Mouse (Mus musculus): Measurements from ENCODE around the gene Ulk4. TPM values are rescaled to one million over a fixed set of nuclear protein-coding genes. Genes with fewer than 3 reads are reported as not detected.
"Not testable (repeated sequence)": the region's sequence is repeated elsewhere in the genome, so short reads cannot be mapped to it uniquely, and the experiment has no call there.

Gene Ulk4
- polyA plus RNA-seq, 1 experiment from 2014 or later = 75.1 TPM

GRCm38 (mm10) chr9:121059286-121059685 lies 217.7 kb downstream of the Ulk4 start:
- Histone ChIP-seq H3K9ac (ENCODE audit: low read depth, low read length) (no peak overlapping the region), H3K9me3 (ENCODE audit: control insufficient read depth, low read length) (no peaks in the 10 kb centered on the region), H3K4me2 (no peak overlapping the region), H3K36me3 (ENCODE audit: control insufficient read depth, insufficient read depth, low read length) (no peaks in the 10 kb centered on the region), H3K4me1 (replicated peaks; ENCODE audit: control insufficient read depth, insufficient read depth, low read length) (no peaks in the 10 kb centered on the region; the same call in 1 of the 2 replicates), H3K4me3 (ENCODE audit: low read depth, low read length) (no peak overlapping the region), H3K27me3 (replicated peaks; ENCODE audit: control insufficient read depth, insufficient read depth, low read length) (no peaks in the 10 kb centered on the region), H3K27ac (ENCODE audit: low read depth, low read length) (no peak overlapping the region)
- DNase-seq (ENCODE audit: low spot score) = no peak
- 91% methylated on average over 3 of the region's 3 CpGs for WGBS
- 0 out of 2 replicates have a peak, but pooled peaks have one; percentile 36 for ATAC-seq (replicated peaks; ENCODE audit: low FRiP score)

DNA sequence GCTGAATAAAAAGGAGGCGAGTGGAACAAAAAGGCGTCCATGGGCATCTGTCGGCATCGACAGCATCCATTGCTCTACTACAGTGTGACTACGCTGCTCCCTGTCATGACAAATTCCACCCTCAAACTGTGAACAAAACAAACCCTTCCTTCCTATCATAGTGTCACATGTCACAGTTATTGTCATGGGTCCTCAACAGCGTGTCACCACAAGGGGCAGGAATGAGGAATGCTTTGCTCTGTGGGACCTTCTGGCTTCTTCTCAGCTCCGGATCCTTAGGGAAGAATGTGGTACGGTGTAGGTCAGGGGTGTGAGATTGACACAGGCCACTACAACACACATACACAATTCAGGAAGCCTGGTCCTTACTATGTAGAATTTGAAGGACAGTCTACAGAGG lies 218.5 kb downstream of the Ulk4 start:
- Histone ChIP-seq H3K36me3 (ENCODE audit: control insufficient read depth, insufficient read depth, low read length) (no peaks in the 10 kb centered on the region), H3K4me1 (replicated peaks; ENCODE audit: control insufficient read depth, insufficient read depth, low read length) (no peaks in the 10 kb centered on the region; the same call in 1 of the 2 replicates), H3K9me3 (ENCODE audit: control insufficient read depth, low read length) (no peaks in the 10 kb centered on the region), H3K27ac (ENCODE audit: low read depth, low read length) (no peak overlapping the region), H3K4me3 (ENCODE audit: low read depth, low read length) (no peak overlapping the region), H3K4me2 (no peak overlapping the region), H3K27me3 (replicated peaks; ENCODE audit: control insufficient read depth, insufficient read depth, low read length) (no peaks in the 10 kb centered on the region), H3K9ac (ENCODE audit: low read depth, low read length) (no peak overlapping the region)
- ATAC-seq (replicated peaks; ENCODE audit: low FRiP score) (no peak), DNase-seq (ENCODE audit: low spot score) (no peak)
- WGBS = 84% methylated on average over 8 of the region's 8 CpGs

DNA sequence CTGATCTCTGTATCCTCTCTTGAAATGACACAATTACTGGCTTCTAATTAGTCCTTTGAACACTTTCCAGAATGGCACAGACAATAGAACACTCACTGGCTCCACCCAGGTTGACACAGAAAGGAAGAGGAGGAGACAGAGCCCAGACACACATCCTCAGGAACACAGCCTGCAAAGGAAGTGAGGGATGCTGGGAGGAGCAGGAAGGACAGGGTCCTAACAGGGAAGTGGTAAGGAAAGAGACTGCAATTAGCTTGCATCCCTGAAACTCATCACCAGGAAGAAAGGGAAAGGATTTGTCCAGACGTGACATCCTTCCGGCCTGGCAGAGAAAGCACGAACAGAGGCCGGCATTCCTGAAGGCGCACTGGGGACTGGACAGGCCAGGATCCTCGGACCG lies 218.9 kb downstream of the Ulk4 start:
- H3K9ac ChIP-seq (ENCODE audit: low read depth, low read length) = no peak overlapping the region
- H3K9me3 ChIP-seq (ENCODE audit: control insufficient read depth, low read length) = no peaks in the 10 kb centered on the region
- no peak overlapping the region for H3K27ac ChIP-seq (ENCODE audit: low read depth, low read length)
- H3K4me2 ChIP-seq = no peak overlapping the region
- 89% methylated on average over 7 of the region's 7 CpGs for WGBS
- no peaks in the 10 kb centered on the region for H3K27me3 ChIP-seq (replicated peaks; ENCODE audit: control insufficient read depth, insufficient read depth, low read length)
- no peaks in the 10 kb centered on the region; the same call in 1 of the 2 replicates for H3K4me1 ChIP-seq (replicated peaks; ENCODE audit: control insufficient read depth, insufficient read depth, low read length)
- no peak overlapping the region for H3K4me3 ChIP-seq (ENCODE audit: low read depth, low read length)
- DNase-seq (ENCODE audit: low spot score) (no peak), ATAC-seq (replicated peaks; ENCODE audit: low FRiP score) (no peak)
- H3K36me3 ChIP-seq (ENCODE audit: control insufficient read depth, insufficient read depth, low read length) = no peaks in the 10 kb centered on the region

- H3K36me3 ChIP-seq (ENCODE audit: control insufficient read depth, insufficient read depth, low read length) = no peaks in the 10 kb centered on the region
- H3K27me3 ChIP-seq (replicated peaks; ENCODE audit: control insufficient read depth, insufficient read depth, low read length) = no peaks in the 10 kb centered on the region
- no peak overlapping the region for H3K4me3 ChIP-seq (ENCODE audit: low read depth, low read length)
- WGBS = 49% methylated on average over 9 of the region's 9 CpGs
- H3K4me2 ChIP-seq = no peak overlapping the region
- H3K9ac ChIP-seq (ENCODE audit: low read depth, low read length) = no peak overlapping the region
- no peak overlapping the region for H3K27ac ChIP-seq (ENCODE audit: low read depth, low read length)
- no peaks in the 10 kb centered on the region for H3K9me3 ChIP-seq (ENCODE audit: control insufficient read depth, low read length)
- no peaks in the 10 kb centered on the region; the same call in 1 of the 2 replicates for H3K4me1 ChIP-seq (replicated peaks; ENCODE audit: control insufficient read depth, insufficient read depth, low read length)
- DNase-seq (ENCODE audit: low spot score) = no peak
- no peak for ATAC-seq (replicated peaks; ENCODE audit: low FRiP score)
These were observed 219.6 kb downstream of the Ulk4 start for GRCm38 (mm10) chr9:121057401-121057800.

DNA sequence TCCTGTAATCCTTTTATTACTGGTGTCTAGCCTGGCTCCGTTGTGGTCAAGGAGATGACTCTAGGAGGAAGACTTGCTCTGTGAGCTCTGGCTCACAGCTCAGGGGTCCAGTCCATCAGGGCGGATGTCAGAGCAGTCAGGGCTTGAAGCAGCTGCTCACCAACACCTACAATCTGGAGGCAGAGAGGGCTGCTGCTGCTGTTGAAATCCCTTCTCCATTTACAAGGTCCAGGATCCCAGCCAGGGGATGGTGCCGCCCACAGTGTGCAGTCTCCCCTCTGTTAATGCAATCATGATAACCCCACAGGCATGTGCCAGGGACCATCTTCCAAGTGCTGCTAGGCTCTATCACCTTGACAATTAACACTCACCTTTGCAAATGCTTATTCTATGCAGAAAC lies 220.5 kb downstream of the Ulk4 start:
- WGBS = 72% methylated on average over 3 of the region's 3 CpGs
- no peak overlapping the region for H3K9ac ChIP-seq (ENCODE audit: low read depth, low read length)
- H3K27me3 ChIP-seq (replicated peaks; ENCODE audit: control insufficient read depth, insufficient read depth, low read length) = no peaks in the 10 kb centered on the region
- ATAC-seq (replicated peaks; ENCODE audit: low FRiP score) (no peak), DNase-seq (ENCODE audit: low spot score) (no peak)
- H3K4me2 ChIP-seq = no peak overlapping the region
- H3K36me3 ChIP-seq (ENCODE audit: control insufficient read depth, insufficient read depth, low read length) = no peaks in the 10 kb centered on the region
- H3K4me1 ChIP-seq (replicated peaks; ENCODE audit: control insufficient read depth, insufficient read depth, low read length) = no peaks in the 10 kb centered on the region; the same call in 1 of the 2 replicates
- no peaks in the 10 kb centered on the region for H3K9me3 ChIP-seq (ENCODE audit: control insufficient read depth, low read length)
- no peak overlapping the region for H3K4me3 ChIP-seq (ENCODE audit: low read depth, low read length)
- no peak overlapping the region for H3K27ac ChIP-seq (ENCODE audit: low read depth, low read length)

DNA sequence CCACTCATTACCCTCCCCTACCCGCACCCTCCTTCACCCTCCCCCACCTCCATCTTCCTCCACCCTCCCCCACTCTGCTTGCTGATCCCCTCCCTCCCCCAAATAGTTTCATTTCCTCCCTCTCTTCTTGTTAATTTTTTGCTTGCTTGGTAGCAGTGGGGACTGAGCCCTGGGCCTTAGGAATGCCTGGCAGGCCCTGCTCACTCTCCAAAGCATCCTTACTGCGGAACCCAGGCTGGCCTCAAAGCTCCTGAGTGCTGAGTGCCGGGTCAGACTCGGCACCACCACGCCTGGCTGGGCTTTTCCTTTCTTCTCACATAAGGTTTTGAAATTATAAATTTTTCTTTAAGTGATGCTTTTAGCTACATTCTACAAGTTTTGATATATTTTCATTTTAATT lies 221.0 kb downstream of the Ulk4 start:
- Histone ChIP-seq H3K4me1 (replicated peaks; ENCODE audit: control insufficient read depth, insufficient read depth, low read length) (no peaks in the 10 kb centered on the region; the same call in 1 of the 2 replicates), H3K4me2 (no peak overlapping the region), H3K9ac (ENCODE audit: low read depth, low read length) (no peak overlapping the region), H3K27ac (ENCODE audit: low read depth, low read length) (no peak overlapping the region), H3K36me3 (ENCODE audit: control insufficient read depth, insufficient read depth, low read length) (no peaks in the 10 kb centered on the region), H3K4me3 (ENCODE audit: low read depth, low read length) (no peak overlapping the region), H3K27me3 (replicated peaks; ENCODE audit: control insufficient read depth, insufficient read depth, low read length) (no peaks in the 10 kb centered on the region), H3K9me3 (ENCODE audit: control insufficient read depth, low read length) (no peaks in the 10 kb centered on the region)
- ATAC-seq (replicated peaks; ENCODE audit: low FRiP score) = no peak
- no peak for DNase-seq (ENCODE audit: low spot score)
- 82% methylated on average over 5 of the region's 5 CpGs for WGBS

- 54% methylated on average over 9 of the region's 9 CpGs for WGBS
- H3K9me3 ChIP-seq (ENCODE audit: control insufficient read depth, low read length) = not testable (repeated sequence)
These were observed 231.3 kb downstream of the Ulk4 start for GRCm38 (mm10) chr9:121045657-121046056.

GRCm38 (mm10) chr9:121044471-121045206 lies 232.4 kb downstream of the Ulk4 start:
- no peak overlapping the region for H3K27ac ChIP-seq (ENCODE audit: low read depth, low read length)
- no peak for ATAC-seq (replicated peaks; ENCODE audit: low FRiP score)
- WGBS = 80% methylated on average over 17 of the region's 17 CpGs

More at GRCm38 (mm10) chr9:121045657-121046056, 231.3 kb downstream of the Ulk4 start:
- ATAC-seq (replicated peaks; ENCODE audit: low FRiP score); H3K36me3 ChIP-seq (ENCODE audit: control insufficient read depth, insufficient read depth, low read length); H3K4me1 ChIP-seq (replicated peaks; ENCODE audit: control insufficient read depth, insufficient read depth, low read length); H3K4me2 ChIP-seq; DNase-seq (ENCODE audit: low spot score); H3K27ac ChIP-seq (ENCODE audit: low read depth, low read length); H3K4me3 ChIP-seq (ENCODE audit: low read depth, low read length); H3K27me3 ChIP-seq (replicated peaks; ENCODE audit: control insufficient read depth, insufficient read depth, low read length); H3K9ac ChIP-seq (ENCODE audit: low read depth, low read length): not testable (repeated sequence)

GRCm38 (mm10) chr9:121043021-121043420 lies 234.0 kb downstream of the Ulk4 start:
- DNase-seq (ENCODE audit: low spot score) (no peak), ATAC-seq (replicated peaks; ENCODE audit: low FRiP score) (no peak)
- Histone ChIP-seq H3K4me3 (ENCODE audit: low read depth, low read length) (no peak overlapping the region), H3K27me3 (replicated peaks; ENCODE audit: control insufficient read depth, insufficient read depth, low read length) (no peaks in the 10 kb centered on the region), H3K4me2 (no peak overlapping the region), H3K27ac (ENCODE audit: low read depth, low read length) (no peak overlapping the region), H3K9ac (ENCODE audit: low read depth, low read length) (no peak overlapping the region), H3K9me3 (ENCODE audit: control insufficient read depth, low read length) (no peaks in the 10 kb centered on the region), H3K36me3 (ENCODE audit: control insufficient read depth, insufficient read depth, low read length) (no peaks in the 10 kb centered on the region), H3K4me1 (replicated peaks; ENCODE audit: control insufficient read depth, insufficient read depth, low read length) (no peaks in the 10 kb centered on the region)
- WGBS = 77% methylated on average over 4 of the region's 4 CpGs

More at GRCm38 (mm10) chr9:121044471-121045206, 232.4 kb downstream of the Ulk4 start:
- H3K4me3 ChIP-seq (ENCODE audit: low read depth, low read length) = no peak overlapping the region
- DNase-seq (ENCODE audit: low spot score) = no peak
- no peaks in the 10 kb centered on the region for H3K4me1 ChIP-seq (replicated peaks; ENCODE audit: control insufficient read depth, insufficient read depth, low read length)
- H3K9me3 ChIP-seq (ENCODE audit: control insufficient read depth, low read length) = no peaks in the 10 kb centered on the region
- no peaks in the 10 kb centered on the region for H3K36me3 ChIP-seq (ENCODE audit: control insufficient read depth, insufficient read depth, low read length)
- H3K9ac ChIP-seq (ENCODE audit: low read depth, low read length) = no peak overlapping the region
- H3K4me2 ChIP-seq = no peak overlapping the region
- no peaks in the 10 kb centered on the region for H3K27me3 ChIP-seq (replicated peaks; ENCODE audit: control insufficient read depth, insufficient read depth, low read length)

Measured in liver, embryonic 11.5 days (tissue).